Mouse (Mus musculus) liver, embryonic 11.5 days (tissue): Measurements from ENCODE around the gene Rbm33. TPM values are rescaled to one million over a fixed set of nuclear protein-coding genes. Genes with fewer than 3 reads are reported as not detected.

ENCODE experiments used
- ATAC-seq: fragments of 200-750 bp; cut with Nextera tagmentation; replicated peaks from 2 replicates; pipeline ENCODE4 v1.8.0; 2017; ENCODE audit warnings: moderate number of reproducible peaks, mild to moderate bottlenecking, moderate TSS enrichment, moderate library complexity; ENCODE audit not compliant: low FRiP score
- DNase-seq: peaks from one replicate; pipeline ENCODE4 v3.0.0-alpha.2; 2017; ENCODE audit warnings: low spot score
- H3K27ac ChIP-seq: fragments of 300-500 bp; sonication (generic); 2 replicates; pipeline ENCODE4 v1.5.1; 2014; ENCODE audit warnings: mild to moderate bottlenecking, low read depth, low read length, control low read depth
- H3K27me3 ChIP-seq: fragments of 300-500 bp; sonication (generic); replicated peaks from 2 replicates; pipeline ENCODE4 v1.6.1; 2014; ENCODE audit warnings: low read length, mixed read lengths; ENCODE audit not compliant: control insufficient read depth, insufficient read depth
- H3K36me3 ChIP-seq: fragments of 300-500 bp; sonication (generic); 2 replicates; pipeline ENCODE4 v1.6.1; 2014; ENCODE audit warnings: mild to moderate bottlenecking, low read length, moderate library complexity, mixed read lengths; ENCODE audit not compliant: control insufficient read depth, insufficient read depth
- H3K4me1 ChIP-seq: fragments of 300-500 bp; sonication (generic); replicated peaks from 2 replicates; pipeline ENCODE4 v1.6.1; 2014; ENCODE audit warnings: low read length, mixed read lengths; ENCODE audit not compliant: control insufficient read depth, insufficient read depth
- H3K4me2 ChIP-seq: fragments of 300-500 bp; sonication (generic); 2 replicates; pipeline ENCODE4 v1.6.1; 2014; ENCODE audit warnings: mild to moderate bottlenecking, control low read depth, moderate library complexity
- H3K4me3 ChIP-seq: fragments of 300-500 bp; sonication (generic); 2 replicates; pipeline ENCODE4 v1.5.1; 2014; ENCODE audit warnings: low read depth, low read length, control low read depth
- H3K9ac ChIP-seq: fragments of 300-500 bp; sonication (generic); 2 replicates; pipeline ENCODE4 v1.6.1; 2014; ENCODE audit warnings: low read depth, low read length, control low read depth
- H3K9me3 ChIP-seq: fragments of 300-500 bp; sonication (generic); 2 replicates; pipeline ENCODE4 v1.6.1; 2016; ENCODE audit warnings: low read length, inconsistent platforms, mixed read lengths; ENCODE audit not compliant: control insufficient read depth
- WGBS: fragments of 180-500 bp; shearing (Covaris S2); extraction: QIAGEN DNeasy Blood & Tissue Kit; methylation state at CpG from one replicate; pipeline ENCODE4 v1.1.7; 2014; 5-methylcytosine and 5-hydroxymethylcytosine counted together
- polyA plus RNA-seq: library from polyadenylated mRNA; unstranded; fragments of >200 nt; fragmentation: Nextera tagmentation; extraction: Ambion mirVana; gene quantifications from 2 replicates; pipeline ENCODE4 v1.2.1, GENCODE M21; 2014

Rbm33 gene
- polyA plus RNA-seq, 1 experiment from 2014 or later, result 11.1 TPM

DNA sequence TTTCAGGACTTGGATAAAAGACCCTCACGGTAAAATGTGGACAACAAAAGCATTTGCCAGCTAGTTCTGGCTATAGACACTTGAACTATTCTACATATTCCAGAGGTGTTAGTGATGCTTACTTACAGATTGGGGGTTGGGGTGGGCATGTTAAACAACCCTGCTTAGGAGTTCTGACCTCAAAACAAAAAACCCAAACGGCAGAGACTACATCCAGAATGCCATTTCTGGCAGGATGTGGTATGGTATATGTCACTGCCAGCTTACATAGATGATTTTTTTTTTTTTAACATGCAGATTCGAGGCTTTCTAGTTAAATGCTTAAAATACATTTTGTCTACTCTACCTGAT is 971 bp downstream of the Rbm33 start:
- Histone ChIP-seq H3K4me1 (peaks cover 18% of the 10 kb centered on the region), H3K36me3 (no peaks in the 10 kb centered on the region), H3K9ac (peak overlapping the region; percentile 100), H3K4me2 (peak overlapping the region; percentile 83), H3K27ac (no peak overlapping the region), H3K9me3 (no peaks in the 10 kb centered on the region), H3K4me3 (peak overlapping the region; percentile 98), H3K27me3 (no peaks in the 10 kb centered on the region)
- DNase-seq (peak; percentile 34), ATAC-seq (no peak)
- 4% methylated on average over 3 of the region's 3 CpGs for WGBS

DNA sequence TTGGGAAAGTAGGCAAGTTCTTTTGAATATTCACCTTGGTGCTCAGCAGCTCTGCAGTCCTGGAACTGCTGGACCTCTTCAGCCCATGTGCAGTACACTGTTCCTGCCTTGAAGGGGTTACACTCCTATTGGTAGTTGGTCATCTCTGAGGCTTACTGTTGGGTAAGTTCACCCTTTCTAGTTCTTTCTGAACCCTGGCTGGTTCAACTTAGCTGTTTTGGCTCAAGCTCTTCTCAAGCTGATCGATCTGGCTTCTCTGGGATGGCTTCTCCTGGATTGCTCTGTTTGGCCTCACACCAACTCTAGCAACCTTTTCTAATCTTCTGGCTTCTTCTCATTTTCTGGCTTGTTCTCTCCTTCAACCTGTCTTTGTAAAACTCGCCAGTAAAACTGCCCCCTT is 1.8 kb downstream of the Rbm33 start:
- Histone ChIP-seq H3K27ac (no peak overlapping the region), H3K9ac (peak overlapping the region; percentile 55)

DNA sequence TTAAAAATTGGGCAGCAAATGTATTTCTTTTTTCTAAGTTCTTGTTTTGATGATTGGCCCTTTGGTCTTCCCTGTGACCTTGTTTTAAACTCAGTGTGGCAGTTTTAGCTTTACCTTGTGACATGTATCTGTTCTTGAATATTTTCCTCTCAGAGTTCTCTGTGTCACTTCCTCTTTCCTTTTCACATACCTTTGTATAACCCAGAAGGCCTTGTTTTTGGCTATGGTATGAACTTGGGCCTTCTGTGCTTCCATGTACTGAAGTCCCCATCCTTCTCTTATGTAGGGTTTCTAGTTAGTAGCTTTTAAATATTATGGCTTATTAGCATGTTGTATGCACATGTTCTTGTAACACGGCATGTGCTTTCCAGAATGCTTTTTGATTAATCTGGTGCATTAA is 4.8 kb downstream of the Rbm33 start:
- H3K4me1 ChIP-seq, result peaks cover 18% of the 10 kb centered on the region
- no peak overlapping the region for H3K27ac ChIP-seq
- H3K9me3 ChIP-seq, result no peaks in the 10 kb centered on the region
- ATAC-seq (no peak), DNase-seq (no peak)
- no peak overlapping the region for H3K9ac ChIP-seq
- H3K4me3 ChIP-seq, result no peak overlapping the region
- WGBS, result 100% methylated on average over 1 of the region's 1 CpGs
- no peaks in the 10 kb centered on the region for H3K27me3 ChIP-seq
- no peaks in the 10 kb centered on the region for H3K36me3 ChIP-seq
- H3K4me2 ChIP-seq, result no peak overlapping the region

More for the DNA sequence above, 1.8 kb downstream of the Rbm33 start:
- no peaks in the 10 kb centered on the region for H3K9me3 ChIP-seq
- H3K4me3 ChIP-seq, result peak overlapping the region; percentile 98
- WGBS, result 69% methylated on average over 2 of the region's 2 CpGs
- no peak for DNase-seq
- H3K27me3 ChIP-seq, result no peaks in the 10 kb centered on the region
- no peaks in the 10 kb centered on the region for H3K36me3 ChIP-seq
- H3K4me1 ChIP-seq, result peaks cover 18% of the 10 kb centered on the region
- H3K4me2 ChIP-seq, result peak overlapping the region; percentile 83
- ATAC-seq, result no peak

DNA sequence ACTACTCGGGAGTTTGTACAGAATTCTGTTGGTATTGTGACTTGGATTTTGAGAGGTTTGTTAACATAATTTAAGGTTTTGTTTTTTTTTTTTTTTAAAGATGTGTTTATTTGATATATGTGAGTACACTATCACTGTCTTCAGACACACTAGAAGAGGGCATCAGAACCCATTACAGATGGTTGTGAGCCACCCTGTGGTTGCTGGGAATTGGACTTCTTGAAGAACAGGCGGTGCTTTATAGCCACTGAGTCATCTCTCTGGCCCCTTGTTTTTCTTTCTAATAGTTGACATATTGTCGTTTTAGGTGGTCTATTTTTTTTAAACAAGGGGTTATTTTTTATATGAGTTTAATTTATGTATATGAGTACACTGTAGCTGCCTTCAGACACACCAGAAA is 5.3 kb downstream of the Rbm33 start:
- no peak for ATAC-seq
- Histone ChIP-seq H3K9ac (no peak overlapping the region), H3K27ac (no peak overlapping the region), H3K4me1 (peaks cover 18% of the 10 kb centered on the region), H3K4me3 (no peak overlapping the region), H3K27me3 (no peaks in the 10 kb centered on the region), H3K36me3 (no peaks in the 10 kb centered on the region), H3K9me3 (no peaks in the 10 kb centered on the region), H3K4me2 (no peak overlapping the region)
- 83% methylated on average over 3 of the region's 3 CpGs for WGBS
- no peak for DNase-seq

DNA sequence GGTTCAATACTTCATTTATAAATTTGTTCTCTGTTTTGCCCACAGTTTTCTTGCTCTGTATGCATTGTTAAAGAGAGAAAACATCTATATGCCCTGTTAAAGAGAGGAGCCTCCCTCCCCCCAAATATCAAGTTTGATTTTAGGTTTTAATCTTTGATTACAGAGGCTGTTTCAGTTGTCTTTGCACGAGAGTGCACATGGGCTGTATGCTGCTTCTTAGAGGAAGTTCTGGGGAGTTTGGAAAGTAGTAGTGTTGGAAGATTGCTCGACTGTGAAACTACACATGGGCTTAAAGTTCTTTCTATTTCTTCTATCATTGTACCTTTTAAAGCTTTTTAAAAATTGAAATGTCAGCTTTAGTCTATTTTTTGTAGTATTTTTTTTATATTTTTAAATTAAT is 6.9 kb downstream of the Rbm33 start:
- Histone ChIP-seq H3K9me3 (no peaks in the 10 kb centered on the region), H3K36me3 (no peaks in the 10 kb centered on the region), H3K27ac (no peak overlapping the region), H3K27me3 (no peaks in the 10 kb centered on the region), H3K9ac (no peak overlapping the region), H3K4me3 (no peak overlapping the region), H3K4me1 (peaks cover 11% of the 10 kb centered on the region), H3K4me2 (no peak overlapping the region)
- WGBS, result 66% methylated on average over 2 of the region's 2 CpGs
- no peak for ATAC-seq
- no peak for DNase-seq

- peaks cover 8% of the 10 kb centered on the region for H3K4me1 ChIP-seq
- no peaks in the 10 kb centered on the region for H3K27me3 ChIP-seq
- H3K9ac ChIP-seq, result no peak overlapping the region
- no peak overlapping the region for H3K27ac ChIP-seq
- H3K4me3 ChIP-seq, result no peak overlapping the region
- no peaks in the 10 kb centered on the region for H3K9me3 ChIP-seq
- DNase-seq (no peak), ATAC-seq (no peak)
- no peaks in the 10 kb centered on the region for H3K36me3 ChIP-seq
- no peak overlapping the region for H3K4me2 ChIP-seq
- 78% methylated on average over 1 of the region's 1 CpGs for WGBS
Measured at GRCm38 (mm10) chr5:28324457-28324856, 7.5 kb downstream of the Rbm33 start.

DNA sequence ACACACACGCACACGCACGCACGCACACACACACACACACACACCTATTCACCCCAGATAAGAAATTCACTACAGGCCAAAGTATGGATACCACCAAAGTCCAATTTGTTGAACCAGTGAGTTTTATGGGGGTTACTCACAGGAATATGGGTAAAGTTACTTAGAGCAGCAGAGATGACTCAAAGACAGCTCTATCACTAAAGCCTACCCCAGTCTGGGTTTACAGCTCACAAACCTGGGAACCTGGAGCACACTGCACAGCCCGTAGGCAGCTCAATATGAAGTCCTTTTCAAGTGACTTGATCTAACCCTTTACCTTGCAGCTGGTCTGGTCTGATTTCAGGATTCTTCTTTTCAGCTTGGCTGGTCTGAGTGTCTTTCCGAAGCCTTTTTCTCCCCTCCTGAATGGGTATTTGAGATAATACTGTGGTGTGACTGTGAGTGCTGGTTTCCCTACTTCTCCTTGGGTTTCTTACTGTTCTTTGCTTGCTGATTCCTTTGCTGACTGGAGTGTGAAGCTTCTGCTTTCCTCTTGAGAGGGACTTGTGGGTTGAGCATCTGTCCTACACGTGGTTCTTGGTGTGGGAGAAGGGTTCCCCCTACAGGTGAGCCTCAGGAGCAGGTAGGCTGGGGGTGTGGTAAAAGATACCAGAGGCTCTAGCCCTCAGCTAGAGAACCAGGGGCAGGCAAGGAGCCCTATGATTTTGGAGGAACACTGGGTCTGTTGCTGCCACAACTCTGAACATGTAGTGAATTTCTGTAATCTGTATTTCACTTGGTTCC is 12.3 kb downstream of the Rbm33 start:
- 74% methylated on average over 7 of the region's 7 CpGs for WGBS
- no peaks in the 10 kb centered on the region; the same call in 1 of the 2 replicates for H3K4me1 ChIP-seq
- peaks cover 8% of the 10 kb centered on the region; the same call in 1 of the 2 replicates for H3K36me3 ChIP-seq
- no peak overlapping the region for H3K27ac ChIP-seq
- ATAC-seq, result peak; percentile 67
- H3K4me2 ChIP-seq, result no peak overlapping the region
- H3K27me3 ChIP-seq, result no peaks in the 10 kb centered on the region
- no peaks in the 10 kb centered on the region for H3K9me3 ChIP-seq
- DNase-seq, result peak; percentile 33
- no peak overlapping the region for H3K9ac ChIP-seq
- no peak overlapping the region for H3K4me3 ChIP-seq

- no peak for ATAC-seq
- H3K9ac ChIP-seq, result no peak overlapping the region
- no peak overlapping the region for H3K27ac ChIP-seq
- H3K9me3 ChIP-seq, result no peaks in the 10 kb centered on the region
- H3K36me3 ChIP-seq, result peaks cover 12% of the 10 kb centered on the region; the same call in 1 of the 2 replicates
- 96% methylated on average over 2 of the region's 2 CpGs for WGBS
- no peaks in the 10 kb centered on the region for H3K27me3 ChIP-seq
- no peak overlapping the region for H3K4me2 ChIP-seq
- H3K4me1 ChIP-seq, result no peaks in the 10 kb centered on the region
- H3K4me3 ChIP-seq, result no peak overlapping the region
- DNase-seq, result no peak
Measured at GRCm38 (mm10) chr5:28333731-28334130, 16.8 kb downstream of the Rbm33 start.

- Histone ChIP-seq H3K9me3 (no peaks in the 10 kb centered on the region), H3K27me3 (no peaks in the 10 kb centered on the region), H3K27ac (no peak overlapping the region; the same call in 1 of the 2 replicates), H3K4me1 (no peaks in the 10 kb centered on the region), H3K9ac (no peak overlapping the region), H3K4me3 (no peak overlapping the region), H3K36me3 (peaks cover 27% of the 10 kb centered on the region), H3K4me2 (no peak overlapping the region)
- DNase-seq (no peak), ATAC-seq (no peak)
Measured at GRCm38 (mm10) chr5:28351857-28352513, 35.1 kb downstream of the Rbm33 start.
